Mouse (Mus musculus) heart, embryonic 11.5 days (tissue): ENCODE measurements around the gene Bloc1s5. TPM values are rescaled to one million over a fixed set of nuclear protein-coding genes. Genes with fewer than 3 reads are reported as not detected.

Experiments
- ATAC-seq: fragments of 200-750 bp; cut with Nextera tagmentation; replicated peaks from 2 replicates; pipeline ENCODE4 v1.8.0; 2017; ENCODE audit warnings: moderate library complexity; ENCODE audit not compliant: insufficient number of reproducible peaks, low FRiP score, low TSS enrichment
- H3K27ac ChIP-seq: fragments of 300-500 bp; sonication (generic); 2 replicates; pipeline ENCODE4 v1.5.1; 2014; ENCODE audit warnings: mild to moderate bottlenecking, low read depth, low read length
- H3K27me3 ChIP-seq: fragments of 300-500 bp; sonication (generic); 2 replicates; pipeline ENCODE4 v1.6.1; 2014; ENCODE audit warnings: mild to moderate bottlenecking, low read length, mixed read lengths; ENCODE audit not compliant: control insufficient read depth, insufficient read depth
- H3K36me3 ChIP-seq: fragments of 300-500 bp; sonication (generic); 2 replicates; pipeline ENCODE4 v1.6.1; 2014; ENCODE audit warnings: mild to moderate bottlenecking, low read length, moderate library complexity, mixed read lengths; ENCODE audit not compliant: control insufficient read depth, insufficient read depth
- H3K4me1 ChIP-seq: fragments of 300-500 bp; sonication (generic); 2 replicates; pipeline ENCODE4 v1.6.1; 2014; ENCODE audit warnings: low read length; ENCODE audit not compliant: control insufficient read depth, insufficient read depth
- H3K4me2 ChIP-seq: fragments of 300-500 bp; sonication (generic); 2 replicates; pipeline ENCODE4 v1.6.1; 2014; ENCODE audit warnings: mild to moderate bottlenecking, moderate library complexity
- H3K4me3 ChIP-seq: fragments of 300-500 bp; sonication (generic); 2 replicates; pipeline ENCODE4 v1.5.1; 2014; ENCODE audit warnings: low read depth, low read length
- H3K9ac ChIP-seq: fragments of 300-500 bp; sonication (generic); 2 replicates; pipeline ENCODE4 v1.6.1; 2014; ENCODE audit warnings: mild to moderate bottlenecking, low read depth, low read length, moderate library complexity
- H3K9me3 ChIP-seq: fragments of 300-500 bp; sonication (generic); replicated peaks from 2 replicates; pipeline ENCODE4 v1.6.1; 2016; ENCODE audit warnings: low read length; ENCODE audit not compliant: control insufficient read depth
- WGBS: fragments of 180-500 bp; shearing (Covaris S2); extraction: QIAGEN DNeasy Blood & Tissue Kit; methylation state at CpG from one replicate; pipeline ENCODE4 v1.1.7; 2014; ENCODE audit not compliant: insufficient replicate concordance; 5-methylcytosine and 5-hydroxymethylcytosine counted together
- polyA plus RNA-seq: library from polyadenylated mRNA; unstranded; fragments of >200 nt; fragmentation: Nextera tagmentation; extraction: Ambion mirVana; gene quantifications from 2 replicates; pipeline ENCODE4 v1.2.1, GENCODE M21; 2014

The Bloc1s5 gene
- polyA plus RNA-seq, 1 experiment from 2014 or later = 18.9 TPM

DNA sequence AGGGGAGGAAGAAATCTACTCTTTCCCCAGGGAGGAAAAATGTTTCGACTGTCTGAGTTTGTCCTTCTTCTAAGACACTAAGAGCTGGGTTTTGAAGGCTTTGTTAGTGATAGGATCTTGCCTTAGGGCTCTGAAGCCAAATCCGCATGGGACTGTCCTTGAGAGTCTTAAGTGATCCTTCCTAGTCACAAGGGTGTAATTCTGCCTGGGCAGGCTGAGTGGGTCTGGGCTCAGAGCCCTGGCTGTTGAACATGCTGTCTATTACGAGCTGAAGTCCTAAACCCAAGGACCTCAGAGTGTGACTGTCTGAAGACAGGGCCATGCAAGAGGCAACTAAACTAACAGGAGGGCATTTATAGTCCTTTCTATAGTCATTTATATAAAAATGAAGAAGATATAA is 89.4 kb downstream of the Bloc1s5 start:
- no peak for ATAC-seq
- 75% methylated on average over 3 of the region's 3 CpGs for WGBS

DNA sequence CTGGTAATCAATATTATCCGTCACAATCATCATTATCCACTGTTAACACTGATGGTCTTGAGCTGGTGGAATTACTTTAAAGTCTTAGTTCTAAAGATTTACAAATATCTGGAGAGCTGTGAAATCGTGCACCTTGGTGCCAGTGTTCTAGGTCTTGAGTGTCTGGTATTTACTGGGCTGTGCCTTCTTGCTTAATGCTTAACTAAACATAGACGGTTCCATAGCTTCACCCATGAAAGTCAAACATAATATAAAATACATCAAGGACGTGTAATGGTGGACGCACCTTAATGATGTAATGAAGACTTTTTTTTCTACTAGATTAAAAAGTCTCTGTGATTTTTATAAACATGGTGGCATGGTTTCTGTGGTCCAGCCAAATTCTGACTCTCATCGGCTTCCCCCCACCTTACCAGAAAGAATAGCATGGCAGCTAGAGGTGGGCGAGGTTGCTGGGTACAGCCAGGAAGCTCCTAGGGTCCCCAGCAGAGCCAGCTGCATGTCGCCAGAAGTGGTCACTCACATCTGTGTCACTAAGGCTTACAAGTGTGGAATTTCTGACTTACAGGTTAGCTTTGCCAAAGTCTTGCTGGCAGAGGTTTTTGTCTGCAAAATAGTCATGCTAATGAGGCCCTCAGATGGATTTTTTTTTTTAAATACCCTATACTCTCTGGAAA is 90.0 kb downstream of the Bloc1s5 start:
- no peak overlapping the region for H3K4me2 ChIP-seq
- H3K36me3 ChIP-seq = no peaks in the 10 kb centered on the region
- H3K9ac ChIP-seq = no peak overlapping the region
- no peaks in the 10 kb centered on the region for H3K27me3 ChIP-seq
- ATAC-seq = no peak
- H3K27ac ChIP-seq = no peak overlapping the region
- WGBS = 72% methylated on average over 8 of the region's 8 CpGs
- H3K4me3 ChIP-seq = no peak overlapping the region
- H3K4me1 ChIP-seq = no peaks in the 10 kb centered on the region
- H3K9me3 ChIP-seq = no peaks in the 10 kb centered on the region

More for the DNA sequence above, 89.4 kb downstream of the Bloc1s5 start:
- no peaks in the 10 kb centered on the region for H3K27me3 ChIP-seq
- no peak overlapping the region for H3K9ac ChIP-seq
- no peaks in the 10 kb centered on the region for H3K36me3 ChIP-seq
- no peaks in the 10 kb centered on the region for H3K9me3 ChIP-seq
- no peak overlapping the region for H3K4me3 ChIP-seq
- H3K4me1 ChIP-seq = no peaks in the 10 kb centered on the region
- no peak overlapping the region for H3K4me2 ChIP-seq
- no peak overlapping the region for H3K27ac ChIP-seq

DNA sequence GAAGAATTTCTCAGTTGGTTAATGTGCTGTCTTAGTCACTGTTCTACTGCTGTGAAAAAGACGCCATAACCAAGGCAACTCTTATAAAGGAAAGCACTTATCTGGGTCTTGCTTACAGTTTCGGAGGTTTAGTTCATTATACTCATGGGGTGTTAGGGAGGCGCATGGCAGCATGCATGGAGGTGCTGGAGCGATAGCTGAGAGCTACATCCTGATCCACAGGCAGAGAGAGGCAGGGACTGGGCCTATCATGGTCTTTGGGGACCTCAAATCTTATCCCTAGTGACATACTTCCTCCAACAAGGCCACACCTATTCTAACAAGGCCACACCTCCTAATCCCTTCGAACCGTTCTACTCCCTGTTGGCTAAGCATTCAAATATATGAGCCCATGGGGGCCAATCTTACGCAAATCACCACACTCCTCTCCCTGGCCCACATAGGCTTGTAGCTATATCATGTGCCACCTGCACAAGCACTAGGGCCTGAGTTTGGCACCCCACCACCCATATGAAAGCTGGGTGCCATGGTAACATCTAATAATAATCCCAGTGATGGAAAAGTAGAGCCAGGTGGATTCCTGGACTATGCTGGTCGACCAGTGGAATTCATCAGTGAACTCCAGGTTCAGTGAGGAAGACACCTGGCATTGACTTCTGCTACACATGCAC is 91.3 kb downstream of the Bloc1s5 start:
- no peak overlapping the region for H3K4me3 ChIP-seq
- no peak overlapping the region for H3K9ac ChIP-seq
- H3K36me3 ChIP-seq = no peaks in the 10 kb centered on the region
- no peak overlapping the region for H3K27ac ChIP-seq
- no peaks in the 10 kb centered on the region for H3K27me3 ChIP-seq
- 81% methylated on average over 8 of the region's 8 CpGs for WGBS
- no peaks in the 10 kb centered on the region for H3K9me3 ChIP-seq
- ATAC-seq = no peak
- H3K4me1 ChIP-seq = no peaks in the 10 kb centered on the region
- no peak overlapping the region for H3K4me2 ChIP-seq

Other genes starting within 250 kb of the Bloc1s5 start
- gene Txndc5, start 106.3 kb downstream of the Bloc1s5 start, polyA plus RNA-seq = 205 and 250 TPM in 2 replicates
- 42.7 and 45.2 TPM in 2 replicates for gene Eef1e1, start 23.9 kb upstream of the Bloc1s5 start, polyA plus RNA-seq